Mouse (Mus musculus): Measurements from ENCODE around the gene Plxnb2. TPM values are rescaled to one million over a fixed set of nuclear protein-coding genes. Genes with fewer than 3 reads are reported as not detected.

The Plxnb2 gene
- polyA plus RNA-seq, 1 experiment, result 89.4 TPM

GRCm38 (mm10) chr15:89147024-89147423, 33.6 kb downstream of the Plxnb2 start:
- peaks cover 39% of the 10 kb centered on the region; the same call in 1 of the 2 replicates for H3K4me1 ChIP-seq (ENCODE audit: control insufficient read depth, insufficient read depth, insufficient read length)
- peak overlapping the region; percentile 53 for H3K4me3 ChIP-seq (ENCODE audit: extremely low read depth, insufficient read depth, insufficient read length)
- H3K27ac ChIP-seq (ENCODE audit: insufficient read depth, low read length), result peak overlapping the region; percentile 62
- peaks cover 4% of the 10 kb centered on the region for H3K36me3 ChIP-seq (ENCODE audit: control insufficient read depth, insufficient read depth, low read length)
- 5% methylated on average over 16 of the region's 16 CpGs for WGBS
- no peaks in the 10 kb centered on the region for H3K27me3 ChIP-seq (ENCODE audit: control insufficient read depth, insufficient read depth, low read length)
- TF ChIP-seq POLR2A (IDR thresholded peaks at IDR 0.05; ENCODE audit: low read depth, low read length) (no peak), CTCF (IDR thresholded peaks at IDR 0.05; ENCODE audit: extremely low read depth, insufficient read depth, insufficient read length, insufficient replicate concordance) (no peak)
- peak; percentile 52 to 86 for DNase-seq (ENCODE audit: low read depth in 1 of 2, low spot score in 2 of 2)

- WGBS, result 6% methylated on average over 27 of the region's 27 CpGs
- Histone ChIP-seq H3K4me3 (ENCODE audit: extremely low read depth, insufficient read depth, insufficient read length) (peak overlapping the region; percentile 53), H3K27me3 (ENCODE audit: control insufficient read depth, insufficient read depth, low read length) (no peaks in the 10 kb centered on the region), H3K27ac (ENCODE audit: insufficient read depth, low read length) (peak overlapping the region; percentile 62), H3K36me3 (ENCODE audit: control insufficient read depth, insufficient read depth, low read length) (peaks cover 4% of the 10 kb centered on the region), H3K4me1 (ENCODE audit: control insufficient read depth, insufficient read depth, insufficient read length) (peaks cover 39% of the 10 kb centered on the region; the same call in 1 of the 2 replicates)
- DNase-seq (ENCODE audit: low read depth in 1 of 2, low spot score in 2 of 2), result peak; percentile 25 to 80
- no peak; the same call in 1 of the 2 replicates for TF ChIP-seq POLR2A (IDR thresholded peaks at IDR 0.05; ENCODE audit: low read depth, low read length)
- no peak for TF ChIP-seq CTCF (IDR thresholded peaks at IDR 0.05; ENCODE audit: extremely low read depth, insufficient read depth, insufficient read length, insufficient replicate concordance)
Measured at GRCm38 (mm10) chr15:89146537-89146936, 34.1 kb downstream of the Plxnb2 start.

- TF ChIP-seq CTCF (IDR thresholded peaks at IDR 0.05; ENCODE audit: extremely low read depth, insufficient read depth, insufficient read length, insufficient replicate concordance) (no peak), POLR2A (IDR thresholded peaks at IDR 0.05; ENCODE audit: low read depth, low read length) (no peak)
- H3K4me3 ChIP-seq (ENCODE audit: extremely low read depth, insufficient read depth, insufficient read length), result peak overlapping the region; percentile 53; the same call in 1 of the 2 replicates
- H3K4me1 ChIP-seq (ENCODE audit: control insufficient read depth, insufficient read depth, insufficient read length), result peaks cover 43% of the 10 kb centered on the region; the same call in 1 of the 2 replicates
- DNase-seq (ENCODE audit: low read depth in 1 of 2, low spot score in 2 of 2), result no peak
- H3K27me3 ChIP-seq (ENCODE audit: control insufficient read depth, insufficient read depth, low read length), result no peaks in the 10 kb centered on the region
- WGBS, result 82% methylated on average over 24 of the region's 24 CpGs
- no peak overlapping the region for H3K27ac ChIP-seq (ENCODE audit: insufficient read depth, low read length)
- H3K36me3 ChIP-seq (ENCODE audit: control insufficient read depth, insufficient read depth, low read length), result peaks cover 4% of the 10 kb centered on the region
Measured at GRCm38 (mm10) chr15:89145813-89146350, 34.7 kb downstream of the Plxnb2 start.

GRCm38 (mm10) chr15:89144965-89145364, 35.6 kb downstream of the Plxnb2 start:
- Histone ChIP-seq H3K27me3 (ENCODE audit: control insufficient read depth, insufficient read depth, low read length) (peaks cover 8% of the 10 kb centered on the region), H3K36me3 (ENCODE audit: control insufficient read depth, insufficient read depth, low read length) (peaks cover 4% of the 10 kb centered on the region), H3K4me3 (ENCODE audit: extremely low read depth, insufficient read depth, insufficient read length) (no peak overlapping the region), H3K4me1 (ENCODE audit: control insufficient read depth, insufficient read depth, insufficient read length) (peaks cover 49% of the 10 kb centered on the region), H3K27ac (ENCODE audit: insufficient read depth, low read length) (no peak overlapping the region)
- TF ChIP-seq CTCF (IDR thresholded peaks at IDR 0.05; ENCODE audit: extremely low read depth, insufficient read depth, insufficient read length, insufficient replicate concordance), result no peak
- no peak for TF ChIP-seq POLR2A (IDR thresholded peaks at IDR 0.05; ENCODE audit: low read depth, low read length)
- no peak for DNase-seq (ENCODE audit: low read depth in 1 of 2, low spot score in 2 of 2)
- 38% methylated on average over 11 of the region's 11 CpGs for WGBS

- no peak overlapping the region for H3K27ac ChIP-seq (ENCODE audit: insufficient read depth, low read length)
- no peak overlapping the region for H3K4me3 ChIP-seq (ENCODE audit: extremely low read depth, insufficient read depth, insufficient read length)
- no peak for DNase-seq (ENCODE audit: low read depth in 1 of 2, low spot score in 2 of 2)
- H3K27me3 ChIP-seq (ENCODE audit: control insufficient read depth, insufficient read depth, low read length), result peaks cover 11% of the 10 kb centered on the region
- H3K4me1 ChIP-seq (ENCODE audit: control insufficient read depth, insufficient read depth, insufficient read length), result peaks cover 41% of the 10 kb centered on the region
- TF ChIP-seq CTCF (IDR thresholded peaks at IDR 0.05; ENCODE audit: extremely low read depth, insufficient read depth, insufficient read length, insufficient replicate concordance) (no peak), POLR2A (IDR thresholded peaks at IDR 0.05; ENCODE audit: low read depth, low read length) (no peak)
- peaks cover 4% of the 10 kb centered on the region for H3K36me3 ChIP-seq (ENCODE audit: control insufficient read depth, insufficient read depth, low read length)
- 65% methylated on average over 2 of the region's 2 CpGs for WGBS
Measured at GRCm38 (mm10) chr15:89143134-89143533, 37.5 kb downstream of the Plxnb2 start.

- Histone ChIP-seq H3K27me3 (ENCODE audit: control insufficient read depth, insufficient read depth, low read length) (peaks cover 13% of the 10 kb centered on the region), H3K4me3 (ENCODE audit: extremely low read depth, insufficient read depth, insufficient read length) (no peak overlapping the region), H3K36me3 (ENCODE audit: control insufficient read depth, insufficient read depth, low read length) (peaks cover 4% of the 10 kb centered on the region), H3K27ac (ENCODE audit: insufficient read depth, low read length) (no peak overlapping the region), H3K4me1 (ENCODE audit: control insufficient read depth, insufficient read depth, insufficient read length) (peaks cover 34% of the 10 kb centered on the region)
- WGBS, result 45% methylated on average over 4 of the region's 4 CpGs
- no peak for TF ChIP-seq CTCF (IDR thresholded peaks at IDR 0.05; ENCODE audit: extremely low read depth, insufficient read depth, insufficient read length, insufficient replicate concordance)
- TF ChIP-seq POLR2A (IDR thresholded peaks at IDR 0.05; ENCODE audit: low read depth, low read length), result no peak
- DNase-seq (ENCODE audit: low read depth in 1 of 2, low spot score in 2 of 2), result no peak
Measured at GRCm38 (mm10) chr15:89141905-89142304, 38.7 kb downstream of the Plxnb2 start.

- DNase-seq (ENCODE audit: low read depth in 1 of 2, low spot score in 2 of 2), result no peak
- no peak for TF ChIP-seq CTCF (IDR thresholded peaks at IDR 0.05; ENCODE audit: extremely low read depth, insufficient read depth, insufficient read length, insufficient replicate concordance)
- no peak for TF ChIP-seq POLR2A (IDR thresholded peaks at IDR 0.05; ENCODE audit: low read depth, low read length)
- H3K4me1 ChIP-seq (ENCODE audit: control insufficient read depth, insufficient read depth, insufficient read length), result peaks cover 34% of the 10 kb centered on the region
- no peak overlapping the region for H3K27ac ChIP-seq (ENCODE audit: insufficient read depth, low read length)
- H3K4me3 ChIP-seq (ENCODE audit: extremely low read depth, insufficient read depth, insufficient read length), result no peak overlapping the region
- peaks cover 4% of the 10 kb centered on the region for H3K36me3 ChIP-seq (ENCODE audit: control insufficient read depth, insufficient read depth, low read length)
- peaks cover 13% of the 10 kb centered on the region for H3K27me3 ChIP-seq (ENCODE audit: control insufficient read depth, insufficient read depth, low read length)
- 22% methylated on average over 5 of the region's 5 CpGs for WGBS
Measured at GRCm38 (mm10) chr15:89141443-89141842, 39.1 kb downstream of the Plxnb2 start.

Measured in spleen, adult 2 months (tissue).